Mouse (Mus musculus): ENCODE data around the gene Tgfbr3.

Gene Tgfbr3

DNA sequence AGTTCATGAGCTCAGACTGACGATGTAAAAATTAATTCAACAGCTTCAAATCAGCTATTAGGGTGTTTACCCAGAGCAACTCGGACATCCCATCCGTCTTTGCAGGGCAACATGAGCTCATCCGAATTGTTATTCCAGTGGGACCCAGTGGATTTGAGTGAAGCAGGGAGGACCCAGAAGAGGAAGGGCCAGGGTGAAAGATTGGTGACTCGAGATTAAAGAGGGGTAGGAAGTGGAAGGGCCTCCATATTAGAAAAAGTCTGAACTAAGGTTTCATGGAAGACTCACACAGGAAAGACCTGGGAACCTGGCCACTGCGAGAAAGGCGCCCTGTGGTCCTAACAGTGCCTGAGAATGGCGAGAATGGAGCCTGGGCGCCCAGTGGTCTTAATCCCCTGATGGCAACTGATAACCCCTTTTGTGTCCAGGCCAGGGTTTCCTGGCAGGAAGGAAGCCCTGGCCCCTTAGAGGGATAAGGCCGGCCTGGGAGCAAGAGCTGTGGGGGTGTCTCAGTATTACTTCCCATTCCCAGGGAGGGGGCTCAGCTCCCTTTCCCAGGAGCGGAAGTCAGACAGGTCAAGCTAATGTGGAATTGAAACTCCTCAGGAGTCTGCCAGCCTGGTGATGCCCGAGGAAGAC, 208.3 kb downstream of the Tgfbr3 start:
- DNase-seq (ENCODE audit: low spot score in 2 of 2), result no peak

DNA sequence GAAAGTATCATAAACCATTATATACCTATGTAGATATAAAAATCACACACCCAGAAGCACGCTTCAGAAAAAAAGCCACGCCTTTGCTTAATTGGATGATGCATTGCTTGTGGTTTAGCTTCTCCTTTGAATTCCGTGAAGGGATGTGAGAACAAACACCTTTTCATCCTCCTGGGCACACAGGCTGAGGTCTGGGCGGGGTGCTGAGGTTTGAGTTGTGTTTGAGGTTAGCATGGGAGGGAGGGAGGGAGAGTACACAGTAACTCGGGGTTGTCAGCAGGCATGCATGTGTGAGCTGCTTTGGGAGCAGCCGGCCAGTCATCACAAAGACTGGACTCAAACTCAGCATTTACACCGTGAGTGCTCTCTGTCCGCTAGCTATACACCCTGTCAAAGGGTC, 209.5 kb downstream of the Tgfbr3 start:
- DNase-seq (ENCODE audit: low spot score in 2 of 2), result no peak

GRCm38 (mm10) chr5:107079146-107079638, 210.2 kb downstream of the Tgfbr3 start:
- no peak for DNase-seq (ENCODE audit: low spot score in 2 of 2)

- no peak for DNase-seq (ENCODE audit: low spot score in 2 of 2)
These were observed 211.1 kb downstream of the Tgfbr3 start for GRCm38 (mm10) chr5:107078361-107078760.

GRCm38 (mm10) chr5:107077900-107078299, 211.5 kb downstream of the Tgfbr3 start:
- DNase-seq (ENCODE audit: low spot score in 2 of 2), result no peak

DNA sequence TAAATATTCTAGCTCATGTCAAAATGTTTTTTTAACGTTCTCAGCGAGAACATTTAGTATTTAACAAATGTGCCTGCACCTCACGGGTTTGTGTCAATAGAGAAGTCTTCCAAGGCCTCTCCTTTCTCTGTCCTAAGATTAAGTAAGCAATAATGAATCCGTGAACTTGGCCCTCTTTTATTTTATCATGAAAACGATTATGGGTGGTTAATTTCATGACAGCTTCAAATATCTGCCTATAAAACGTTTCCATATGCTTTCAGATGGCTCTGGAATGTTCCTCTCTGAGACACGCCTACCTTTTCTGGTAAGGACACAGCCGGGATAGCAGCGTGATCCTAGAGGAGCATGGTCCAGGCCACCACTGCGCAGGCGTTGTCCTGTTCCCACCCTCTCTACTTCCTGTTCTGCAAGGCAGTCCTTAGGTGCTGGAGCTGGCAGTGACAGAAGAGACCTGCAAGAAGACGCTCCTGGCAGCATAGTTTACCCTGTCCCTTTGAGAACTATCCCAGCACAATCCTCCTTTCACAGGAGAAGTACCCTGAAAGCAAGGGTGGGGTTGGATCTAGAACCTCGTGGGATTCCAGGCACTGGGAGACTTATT, 214.3 kb downstream of the Tgfbr3 start:
- no peak for DNase-seq (ENCODE audit: low spot score in 2 of 2)

GRCm38 (mm10) chr5:107074350-107074749, 215.1 kb downstream of the Tgfbr3 start:
- no peak for DNase-seq (ENCODE audit: low spot score in 2 of 2)

- DNase-seq (ENCODE audit: low spot score in 2 of 2), result no peak
These were observed 215.9 kb downstream of the Tgfbr3 start for GRCm38 (mm10) chr5:107073536-107073935.

GRCm38 (mm10) chr5:107068146-107068545, 221.3 kb downstream of the Tgfbr3 start:
- DNase-seq (ENCODE audit: low spot score in 2 of 2), result no peak

GRCm38 (mm10) chr5:107067531-107067930, 221.9 kb downstream of the Tgfbr3 start:
- DNase-seq (ENCODE audit: low spot score in 2 of 2), result no peak

DNA sequence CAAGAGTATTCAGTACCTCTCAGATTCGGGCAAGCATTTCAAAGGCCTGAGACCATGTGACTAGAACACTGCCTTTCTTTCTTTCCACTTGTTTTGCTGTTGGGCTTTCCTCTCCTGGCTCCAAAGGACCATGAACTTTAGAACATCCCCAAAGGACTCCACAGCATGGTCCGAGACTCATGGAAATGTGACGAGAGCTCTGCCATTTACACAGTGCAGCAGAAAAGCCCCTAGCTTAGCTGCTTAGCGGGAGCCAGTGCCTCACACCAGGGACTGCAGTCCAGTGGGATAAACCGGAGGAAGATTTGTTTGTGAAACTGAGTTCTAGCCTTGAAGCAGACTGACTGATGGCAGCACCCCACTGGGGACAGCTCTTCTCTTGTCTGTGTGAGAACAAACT, 224.5 kb downstream of the Tgfbr3 start:
- no peak for DNase-seq (ENCODE audit: low spot score in 2 of 2)

- DNase-seq (ENCODE audit: low spot score in 2 of 2), result no peak
These were observed 227.1 kb downstream of the Tgfbr3 start for GRCm38 (mm10) chr5:107062229-107062852.

DNA sequence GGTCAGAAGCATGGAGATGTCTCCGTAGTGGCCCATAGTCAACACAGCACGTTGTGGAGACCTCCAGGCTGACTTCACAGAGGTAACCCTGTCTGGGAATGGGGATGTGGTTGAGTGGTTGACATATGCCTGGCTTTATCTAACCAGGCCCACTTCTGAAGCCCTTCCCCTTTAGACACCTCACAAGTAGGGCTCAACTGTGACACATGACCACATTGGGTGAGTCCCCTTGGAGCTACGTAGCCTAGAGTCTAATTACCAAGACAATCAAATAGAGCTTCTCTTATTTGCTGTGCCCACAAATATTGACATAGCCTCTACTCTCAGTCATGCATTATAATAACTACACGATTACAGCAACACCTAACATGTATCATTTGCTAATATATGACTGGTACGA, 229.9 kb downstream of the Tgfbr3 start:
- no peak for DNase-seq (ENCODE audit: low spot score in 2 of 2)

DNA sequence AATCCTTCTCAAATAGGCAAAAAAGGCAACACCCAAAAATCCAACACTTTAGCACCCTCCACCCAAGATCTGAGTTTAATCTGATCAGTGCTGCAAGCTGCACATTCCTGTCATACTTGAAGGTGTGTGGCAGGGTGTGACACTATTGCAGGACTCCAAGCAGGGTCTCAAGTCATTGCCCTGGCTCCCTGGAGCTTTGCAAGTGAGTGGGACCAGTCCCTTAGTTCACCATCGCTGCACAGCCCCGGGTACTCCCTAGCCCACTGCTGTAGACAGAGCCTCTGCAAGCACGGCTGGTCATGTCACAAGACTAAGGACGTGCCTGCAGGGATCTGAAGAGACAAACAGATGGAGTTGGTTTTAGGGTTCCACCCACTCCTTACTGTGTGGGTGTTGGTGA, 230.8 kb downstream of the Tgfbr3 start:
- no peak for DNase-seq (ENCODE audit: low spot score in 2 of 2)

Measured in urinary bladder, postnatal 4 days (tissue).